Mouse (Mus musculus): ENCODE measurements at regions not wholly inside any gene's neighbourhood (a gene's known extent, or its start where the extent isn't known, plus 50 kb on each side); places are given as distances from the start of the nearest gene placed in this dataset.

DNA sequence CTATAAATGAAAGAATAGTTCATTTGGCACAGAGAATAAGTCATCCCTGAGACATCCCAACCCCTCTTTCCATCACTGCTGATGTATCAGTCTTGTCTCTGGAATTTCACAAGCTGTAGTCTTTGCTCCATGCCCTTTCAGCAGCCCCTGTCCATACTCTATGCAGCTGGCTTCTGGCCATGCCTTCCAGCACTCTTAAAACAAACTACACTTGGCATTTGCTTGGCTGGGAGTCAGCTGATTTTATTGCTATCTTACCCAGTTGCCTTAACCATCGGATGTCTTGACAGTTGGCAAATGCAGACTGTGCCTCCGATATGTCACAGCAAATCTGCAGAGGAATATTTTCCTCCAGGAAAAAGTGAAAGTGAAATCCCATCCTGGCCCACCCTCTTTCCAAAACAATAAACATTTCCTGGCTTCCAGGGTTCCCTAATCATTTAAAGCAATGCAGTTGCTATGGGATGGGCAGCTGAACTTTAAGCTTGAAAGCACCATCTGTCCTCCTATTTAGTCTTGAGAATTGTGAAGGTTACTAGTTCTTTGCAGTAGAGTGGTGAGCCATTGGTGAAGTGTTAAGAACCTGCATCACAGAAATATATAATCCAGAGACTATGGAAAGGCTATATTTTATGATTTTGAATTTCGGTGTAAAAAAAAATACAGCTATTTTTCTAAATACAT, 385.0 kb downstream of the Kcnj2 start:
- no peak for DNase-seq

DNA sequence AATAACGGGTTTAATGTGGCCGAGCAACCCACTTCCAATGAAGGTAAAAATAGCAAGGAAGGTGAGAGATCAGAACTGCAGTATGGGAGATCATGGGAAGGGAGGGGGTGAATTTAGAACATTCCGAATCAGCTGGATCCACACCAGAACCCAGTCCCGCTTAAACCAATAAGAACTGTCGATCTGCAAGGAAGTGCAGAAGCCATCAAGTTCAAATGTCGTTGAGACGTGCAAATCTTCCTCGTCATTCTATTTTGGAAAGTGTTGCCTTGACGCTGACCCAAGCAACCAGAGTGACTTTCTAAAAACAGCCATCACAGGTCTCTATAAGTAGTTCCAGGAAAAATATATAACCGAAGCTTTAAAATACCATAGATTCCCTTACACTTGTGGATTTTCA, 394.1 kb downstream of the Kcnj2 start:
- no peak for DNase-seq

DNA sequence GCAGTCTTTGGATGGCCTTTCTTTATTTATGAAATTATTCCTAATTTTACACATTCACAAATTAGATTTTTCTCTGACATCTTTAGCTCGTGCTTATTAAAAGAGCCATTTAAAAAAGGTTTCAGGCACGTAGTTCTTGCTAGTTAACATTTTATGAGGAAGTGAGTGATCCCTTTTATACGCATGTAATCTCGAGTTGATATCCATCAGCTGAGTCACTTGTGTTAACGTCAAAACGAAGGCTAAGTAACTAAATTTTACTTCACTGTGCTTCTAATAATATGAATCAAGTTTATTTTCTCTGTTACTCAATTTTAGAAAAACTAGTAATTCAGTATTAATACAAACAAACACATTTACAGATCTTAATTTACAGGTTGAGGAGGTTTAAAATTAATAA, 419.0 kb downstream of the Kcnj2 start:
- no peak for DNase-seq

DNA sequence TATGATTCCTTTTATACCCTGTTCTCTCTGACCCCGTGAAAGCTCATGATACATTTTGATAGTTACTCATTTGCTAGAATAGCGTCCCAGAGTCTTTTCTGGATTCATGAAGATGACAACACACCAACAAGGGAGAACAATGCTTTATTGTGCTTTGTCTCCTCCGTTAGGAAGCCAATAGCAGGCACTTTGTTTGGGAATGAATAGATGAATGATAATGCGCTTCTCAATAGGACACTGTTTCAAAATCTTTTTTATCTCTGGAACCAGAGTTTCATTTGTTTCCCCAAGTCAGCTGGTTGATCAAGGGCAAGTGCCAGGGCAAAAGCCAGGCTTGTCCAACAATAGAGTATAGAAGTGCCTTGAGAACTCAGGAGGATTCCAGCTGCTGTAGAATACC, 446.5 kb downstream of the Kcnj2 start:
- DNase-seq: no peak

DNA sequence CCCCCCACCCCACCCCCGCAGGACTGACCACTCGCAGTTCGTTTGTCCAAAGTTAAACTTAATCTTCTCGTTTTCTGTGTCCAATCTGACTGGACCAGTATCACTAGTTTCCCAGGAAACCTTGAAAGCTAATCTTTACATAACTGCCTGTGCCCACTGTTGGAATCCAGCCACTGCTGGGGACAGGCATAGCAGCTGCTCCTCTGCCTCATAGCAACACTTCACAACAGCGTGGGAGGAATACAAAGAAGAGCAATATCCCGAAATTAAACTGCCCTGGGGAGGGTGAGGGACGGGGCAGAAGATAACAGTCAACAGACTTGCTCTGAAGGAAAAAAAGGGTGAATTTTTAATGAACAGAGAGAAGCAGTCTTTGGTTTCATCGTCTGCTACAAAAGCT, 456.8 kb downstream of the Kcnj2 start:
- DNase-seq: no peak

DNA sequence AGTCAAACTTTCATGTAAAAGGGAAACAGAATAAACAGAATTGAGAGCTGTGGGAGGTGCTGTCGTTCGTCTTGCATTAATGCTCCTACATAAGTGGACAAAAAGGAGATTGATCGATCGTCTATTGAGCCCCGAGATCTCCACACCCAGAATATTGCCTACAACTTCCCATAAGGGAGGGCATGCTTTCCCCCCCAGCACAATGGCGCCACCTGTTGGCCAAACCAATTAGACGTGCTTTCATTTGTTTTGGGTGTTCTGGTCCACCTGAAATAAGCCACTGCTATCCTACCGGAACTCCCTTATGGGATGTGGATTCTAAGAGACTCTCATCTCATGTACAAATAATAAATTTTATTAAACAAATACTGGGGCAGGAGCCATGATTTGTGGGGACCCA, 457.5 kb downstream of the Kcnj2 start:
- DNase-seq: peak; percentile 35

DNA sequence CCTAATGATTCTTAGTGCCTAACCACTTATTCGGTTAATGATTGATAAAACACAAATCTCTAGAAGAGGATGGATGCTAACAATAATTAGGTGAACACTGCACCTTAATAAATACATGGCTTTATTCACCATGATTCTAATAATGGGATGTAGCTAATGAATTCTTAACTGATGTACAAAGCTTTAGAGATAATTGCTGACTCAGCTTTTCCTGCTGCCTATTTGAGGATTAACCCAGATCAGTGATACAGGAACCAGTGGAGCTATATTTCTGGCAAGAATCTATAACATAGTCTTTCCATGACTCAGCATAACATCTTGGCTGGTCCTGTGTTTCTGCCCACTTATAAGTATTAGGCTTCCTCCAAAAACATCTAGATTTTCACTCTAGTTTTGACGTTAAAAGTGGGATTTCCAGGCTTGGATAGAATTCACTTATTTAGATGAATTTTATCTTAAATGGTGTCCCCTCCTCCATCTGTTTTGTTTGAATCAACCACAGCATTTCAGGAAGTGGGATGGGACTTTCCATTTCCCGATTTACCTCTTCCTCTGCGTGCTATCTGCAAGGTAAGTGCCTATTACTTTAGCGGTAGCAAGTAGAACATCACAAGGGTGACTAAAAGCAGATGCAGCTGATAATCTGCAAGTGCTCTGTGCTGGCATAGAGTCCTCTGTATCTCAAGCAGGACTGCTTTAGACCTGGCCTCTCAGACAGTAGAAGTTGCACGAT, 460.2 kb downstream of the Kcnj2 start:
- no peak for DNase-seq

DNA sequence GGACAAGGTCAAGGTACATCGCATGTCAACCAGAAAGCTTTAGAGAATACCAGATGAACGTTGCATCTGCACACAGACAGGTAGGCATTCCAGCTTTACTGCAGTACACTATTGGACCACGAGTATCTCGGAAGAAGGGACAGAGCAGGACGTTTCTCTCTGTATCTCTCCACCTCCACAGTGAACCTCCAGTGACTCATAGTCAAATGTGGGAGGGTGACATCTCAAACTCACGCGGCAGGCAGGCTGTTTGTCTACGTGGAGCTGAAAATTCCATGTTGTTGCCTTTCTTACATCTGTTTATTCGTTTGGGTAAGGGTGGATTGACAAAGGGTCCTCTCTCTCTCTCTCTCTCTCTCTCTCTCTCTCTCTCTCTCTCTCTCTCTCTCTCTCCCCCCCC, 463.6 kb downstream of the Kcnj2 start:
- DNase-seq: no peak

DNA sequence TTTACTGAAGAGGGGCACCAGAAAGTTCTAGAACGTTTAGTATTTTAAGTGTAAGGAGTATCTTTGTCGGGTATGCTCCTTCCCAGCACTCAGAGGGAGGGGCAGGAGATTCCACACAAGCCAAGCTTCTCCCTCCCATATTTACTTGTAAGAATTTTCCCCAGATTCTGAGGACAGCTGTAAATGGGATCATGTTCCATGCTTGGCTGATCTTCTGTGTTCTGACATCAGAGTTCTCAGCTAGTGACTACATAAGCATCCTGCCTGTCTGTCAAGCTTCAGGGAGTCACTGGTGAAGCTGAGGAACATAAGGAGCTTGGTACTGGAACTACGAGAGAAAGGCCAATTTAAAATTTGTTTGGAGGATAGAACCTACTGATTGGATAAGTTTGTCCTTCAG, 464.9 kb downstream of the Kcnj2 start:
- no peak for DNase-seq

DNA sequence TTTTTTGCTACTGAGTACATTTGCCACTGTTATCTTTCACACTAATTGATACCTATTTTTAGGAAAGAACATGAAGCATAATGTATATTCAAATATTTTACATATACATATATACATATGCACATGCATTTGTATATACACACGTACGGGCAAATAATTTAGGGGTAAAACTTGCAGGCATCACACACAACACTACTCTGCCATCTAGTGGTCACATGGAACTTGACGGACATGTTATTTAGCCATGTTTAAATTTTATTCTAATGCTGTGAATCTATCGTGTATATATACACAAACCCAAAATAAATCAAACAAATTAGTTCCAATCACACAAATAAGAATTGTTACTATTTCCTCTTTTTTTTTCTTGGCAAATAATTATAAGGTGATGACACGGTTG, 466.5 kb downstream of the Kcnj2 start:
- peak; percentile 7 for DNase-seq

DNA sequence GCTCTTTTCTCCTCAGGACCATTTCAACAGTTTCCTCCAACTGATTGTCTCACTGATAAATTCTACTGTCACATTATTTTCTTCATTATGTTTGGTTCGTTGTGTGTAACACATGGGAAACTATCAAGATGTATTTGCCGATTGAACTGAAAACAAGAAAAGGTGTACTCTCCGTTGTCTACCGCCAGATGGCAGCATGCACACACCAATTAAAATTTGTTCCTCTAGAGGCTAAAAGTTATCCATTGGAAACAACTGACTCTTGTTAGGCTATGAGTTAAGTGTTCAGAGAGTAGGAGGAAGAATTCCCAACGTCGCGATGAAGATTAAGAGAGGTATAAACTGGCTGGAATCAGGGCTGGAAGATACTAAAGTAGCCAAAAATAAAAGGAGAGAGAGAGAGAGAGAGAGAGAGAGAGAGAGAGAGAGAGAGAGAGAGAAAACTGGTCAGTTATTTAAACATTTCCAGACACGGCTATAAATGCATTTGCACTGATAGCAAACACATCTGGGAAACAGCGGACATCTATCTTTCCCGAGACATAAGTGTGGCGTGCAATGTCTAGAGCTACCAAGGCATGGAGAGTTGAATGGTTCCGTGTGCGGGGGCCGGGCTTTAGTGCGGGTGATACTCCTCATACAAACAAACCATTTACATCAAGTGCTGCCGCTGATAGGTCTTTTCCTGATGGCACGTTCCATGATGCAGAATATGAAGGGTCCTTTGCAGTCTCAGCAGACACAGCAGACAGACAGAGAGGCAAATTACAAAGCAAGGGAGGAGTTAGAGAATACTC, 470.3 kb downstream of the Kcnj2 start:
- DNase-seq: peak; percentile 39

DNA sequence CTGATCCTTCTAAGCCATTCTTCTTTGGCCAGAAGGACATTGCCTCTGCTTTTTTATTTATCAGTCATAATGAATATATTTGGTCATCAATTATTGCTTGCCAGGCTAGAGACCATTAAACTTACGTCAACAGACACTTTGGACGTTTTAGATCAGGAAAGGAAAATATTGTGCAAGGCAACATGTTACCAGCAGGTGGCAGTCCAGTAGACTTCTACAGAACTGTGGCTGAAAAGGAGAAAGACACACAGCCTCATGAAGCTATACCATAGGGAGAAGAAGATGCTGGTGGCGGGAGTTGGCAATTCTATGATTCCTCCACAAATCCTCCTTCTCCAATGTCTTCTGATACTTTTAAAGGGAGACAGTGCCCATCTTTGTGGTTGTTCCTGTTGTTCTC, 471.7 kb downstream of the Kcnj2 start:
- peak; percentile 69 for DNase-seq

DNA sequence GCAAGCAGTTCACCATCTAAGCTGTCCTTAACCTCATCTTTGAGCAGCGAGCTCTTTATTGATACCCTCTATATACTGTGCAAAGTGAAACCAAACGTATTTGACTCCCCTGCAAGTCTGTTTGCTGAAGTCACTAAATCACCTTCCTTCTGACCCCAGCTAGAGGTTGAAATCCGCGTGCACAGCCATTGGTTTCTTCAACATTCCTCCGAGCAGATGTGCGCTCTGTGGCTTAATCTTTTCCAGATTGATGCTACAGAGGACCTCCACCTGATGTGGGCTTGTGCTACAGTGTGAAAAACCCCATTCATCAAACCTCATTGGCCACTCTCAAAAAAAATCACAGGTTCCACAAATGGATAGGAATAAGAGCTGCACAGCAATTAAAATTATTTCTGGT, 474.0 kb downstream of the Kcnj2 start:
- no peak for DNase-seq

DNA sequence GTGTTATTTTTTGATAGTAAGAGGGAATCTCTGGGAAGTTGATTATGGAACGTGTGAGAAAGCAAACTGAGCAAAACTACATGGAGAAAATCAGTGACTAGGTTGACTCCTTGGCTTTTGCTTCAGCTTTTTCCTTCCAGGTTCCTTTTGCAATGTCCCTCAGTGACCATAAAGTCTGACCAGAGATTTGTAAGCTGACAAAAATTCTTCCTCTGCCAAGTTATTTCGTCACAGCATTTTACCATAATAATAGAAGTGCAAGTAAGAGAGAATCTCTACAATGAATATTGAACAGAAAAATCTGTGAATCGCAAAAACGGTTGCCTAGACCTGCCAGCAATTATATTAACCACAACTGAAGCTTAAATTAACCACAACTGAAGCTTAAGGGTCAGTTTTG, 479.3 kb downstream of the Kcnj2 start:
- no peak for DNase-seq

DNA sequence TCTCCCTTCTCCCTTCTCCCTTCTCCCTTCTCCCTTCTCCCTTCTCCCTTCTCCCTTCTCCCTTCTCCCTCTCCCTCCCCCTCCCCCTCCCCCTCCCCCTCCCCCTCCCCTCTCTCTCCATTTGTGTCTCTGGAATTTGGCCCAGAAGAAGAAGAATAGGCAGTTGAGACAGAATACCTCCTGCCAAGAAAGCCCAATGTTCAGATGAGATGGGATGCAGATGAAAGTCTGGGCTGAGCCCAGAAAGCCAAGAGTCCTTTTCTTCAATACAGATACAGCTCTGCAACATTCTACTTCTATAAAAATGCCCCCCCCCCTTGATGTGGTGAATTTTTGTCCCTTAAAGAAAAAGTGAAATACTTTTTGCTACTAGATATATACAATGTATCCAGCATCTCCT, 489.2 kb downstream of the Kcnj2 start:
- no peak for DNase-seq

DNA sequence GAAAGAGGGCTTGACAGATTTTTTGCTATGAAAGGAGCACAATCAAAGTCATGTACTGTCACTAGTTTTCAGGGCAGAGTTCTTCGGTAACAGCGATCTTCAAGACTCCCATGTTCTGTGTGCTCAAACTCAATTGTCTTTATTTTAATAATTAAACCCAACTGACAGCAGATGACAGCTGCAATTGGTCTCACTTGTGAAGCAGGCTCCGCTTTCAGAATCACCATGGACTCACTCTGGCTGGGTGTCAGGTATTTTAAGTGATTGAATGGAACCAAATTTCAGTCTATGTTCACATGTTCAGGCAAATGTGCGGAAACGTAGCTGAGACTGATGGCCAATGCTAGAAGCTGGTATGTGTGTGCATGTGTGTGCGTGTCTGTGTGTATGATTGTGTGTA, 489.7 kb downstream of the Kcnj2 start:
- DNase-seq: no peak

DNA sequence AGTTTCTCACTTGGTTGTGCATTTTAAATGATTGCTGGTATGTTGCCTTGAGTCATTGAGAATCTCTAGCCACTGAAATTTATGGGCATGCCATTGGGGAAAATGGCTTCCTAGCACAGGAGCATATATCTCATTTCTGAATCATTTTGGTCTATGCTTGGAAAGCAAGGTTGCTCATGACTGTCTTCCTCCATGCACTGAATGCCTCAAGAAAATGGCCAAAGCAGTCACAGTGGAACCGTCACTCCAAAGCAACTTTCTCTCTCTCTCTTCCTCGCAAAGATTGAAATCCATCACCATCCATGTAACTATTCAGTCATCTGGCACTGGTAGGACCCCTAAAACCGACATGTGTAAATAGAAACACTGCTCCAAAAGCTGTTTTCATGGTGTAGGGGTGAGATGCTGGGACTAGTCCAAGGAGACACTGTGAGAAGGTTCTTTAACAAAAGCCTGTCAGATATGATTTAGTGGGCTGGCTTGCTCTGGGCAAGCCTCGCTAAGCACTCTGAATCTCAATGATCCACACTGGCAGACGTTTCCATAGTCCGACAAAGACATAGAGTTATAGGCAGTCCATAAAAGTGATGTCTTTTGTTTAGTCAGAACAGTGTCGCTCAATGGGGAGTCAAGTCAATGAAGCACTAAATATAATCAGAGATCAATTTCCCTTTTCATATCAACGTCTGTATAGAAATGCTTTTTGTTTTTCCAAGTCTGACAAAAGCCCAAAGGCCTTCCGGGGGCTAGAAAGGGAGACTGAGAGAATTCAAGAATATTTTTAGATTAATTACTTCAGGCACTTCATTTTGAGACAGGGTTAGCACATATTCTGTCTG, 492.6 kb downstream of the Kcnj2 start:
- no peak for DNase-seq

DNA sequence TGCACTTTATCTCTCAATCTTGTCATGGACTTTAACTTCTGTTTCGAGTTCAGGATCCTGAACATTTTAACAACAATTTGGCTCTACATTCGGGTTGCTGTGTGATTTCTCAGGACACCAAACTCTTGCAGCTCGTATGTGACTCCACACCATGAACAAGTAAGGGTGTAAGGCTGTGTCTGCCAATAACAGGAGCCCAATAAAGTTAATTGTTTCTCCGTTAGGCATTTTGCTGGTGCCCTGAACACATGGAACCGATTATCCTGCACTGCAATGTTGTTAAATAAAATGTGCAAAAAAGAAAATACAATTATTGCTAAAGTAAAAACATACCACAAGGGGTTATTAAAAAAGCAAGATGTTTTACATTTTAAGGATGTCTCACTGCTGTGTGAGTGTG, 497.2 kb downstream of the Kcnj2 start:
- DNase-seq: peak; percentile 16

DNA sequence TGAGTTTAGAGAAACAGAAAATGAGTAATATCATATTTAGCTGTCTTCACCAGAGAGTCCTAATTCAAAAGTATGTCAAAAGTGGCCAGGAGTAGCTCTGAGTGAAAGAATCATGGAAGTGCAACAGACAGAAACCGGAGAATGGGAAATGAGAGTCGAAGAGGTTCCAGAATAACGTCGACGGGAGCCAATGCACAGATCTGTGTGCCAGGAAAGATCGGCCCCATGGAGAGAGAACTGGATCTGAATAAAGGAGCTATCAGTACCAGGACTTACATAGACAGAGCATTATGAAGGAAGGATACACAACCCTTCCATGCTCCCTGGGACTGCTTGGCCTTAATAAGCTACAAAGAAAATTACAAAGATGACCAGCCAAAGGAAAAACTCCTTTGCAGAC, 502.1 kb downstream of the Kcnj2 start:
- DNase-seq: no peak

DNA sequence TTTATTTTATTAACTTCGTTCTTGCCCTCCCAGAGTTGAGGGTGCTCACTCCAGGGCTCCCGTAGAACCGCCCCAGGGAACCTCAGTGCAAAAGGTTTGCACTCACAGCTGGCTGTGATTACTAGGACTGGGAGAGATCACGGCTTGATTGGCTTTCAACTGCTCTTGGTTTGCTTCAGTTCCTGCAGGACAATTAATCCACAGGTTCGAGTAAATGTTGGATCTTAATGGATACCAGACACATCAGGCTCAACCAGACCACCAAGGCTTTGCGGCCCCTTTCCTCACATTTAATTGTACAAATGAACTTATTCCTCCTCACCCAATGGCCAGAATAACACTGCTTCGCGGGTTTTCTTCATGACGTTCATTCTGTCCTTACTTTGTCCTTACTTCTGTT, 502.9 kb downstream of the Kcnj2 start:
- no peak for DNase-seq

DNA sequence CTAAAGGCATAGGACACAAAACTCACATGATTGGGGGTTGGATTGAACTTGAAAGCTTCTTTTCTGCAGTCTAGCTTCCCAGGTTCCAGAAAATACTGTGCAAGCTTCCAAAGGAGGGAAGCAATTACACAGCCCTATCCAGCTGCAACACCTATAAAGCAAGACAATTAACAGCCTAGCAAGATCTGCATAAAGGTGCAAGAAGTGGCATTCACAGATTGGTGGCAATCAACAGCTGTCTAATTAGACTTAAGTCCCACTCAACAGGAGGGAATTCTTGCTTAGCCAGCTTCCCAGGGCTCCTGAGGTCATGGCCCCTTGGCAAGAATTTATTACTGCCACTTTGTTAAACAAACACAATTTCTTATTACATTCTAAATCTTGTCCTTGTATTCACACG, 511.9 kb downstream of the Kcnj2 start:
- no peak for DNase-seq

DNA sequence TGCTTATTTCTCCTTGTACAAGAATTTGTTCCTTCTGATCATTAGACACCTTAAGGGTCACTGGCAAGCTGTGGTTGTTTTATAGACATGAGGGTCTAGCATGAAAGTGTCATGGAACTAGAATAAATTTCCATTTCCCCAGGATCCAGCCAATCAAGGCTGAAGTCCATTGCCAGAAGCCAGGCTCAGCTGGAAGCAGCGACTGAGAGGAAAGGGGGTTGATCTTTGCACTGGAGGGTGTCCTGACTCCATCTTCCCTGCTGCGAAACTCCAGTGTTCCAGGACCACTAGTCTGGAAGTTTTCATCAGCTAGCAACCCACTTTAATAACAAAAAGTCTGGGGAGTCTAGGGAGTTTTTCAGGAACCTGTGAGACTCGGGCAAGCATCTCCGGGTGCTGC, 517.0 kb downstream of the Kcnj2 start:
- DNase-seq: no peak

DNA sequence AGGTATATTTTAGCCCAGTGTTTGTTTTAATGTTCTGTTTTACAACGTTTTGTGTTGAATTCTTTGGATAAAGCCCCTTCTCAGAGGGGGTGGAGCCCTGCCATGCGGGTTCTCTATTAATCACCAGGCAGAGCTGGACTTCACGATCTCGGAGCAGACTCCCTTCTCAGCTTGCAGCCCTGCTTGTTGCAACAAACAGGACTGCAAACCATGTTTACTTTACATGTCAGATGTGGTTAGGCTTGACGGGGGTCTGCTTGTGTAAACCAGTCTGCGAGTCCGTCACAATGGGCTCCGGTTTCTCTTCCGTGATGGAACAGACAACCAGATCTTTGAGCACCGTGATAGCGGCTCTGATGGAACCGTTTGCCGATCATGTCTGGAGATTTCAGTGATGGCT, 517.6 kb downstream of the Kcnj2 start:
- DNase-seq: no peak
